Mouse (Mus musculus) bone marrow macrophage, adult 2 months (primary cell): ENCODE measurements at regions not wholly inside any gene's neighbourhood (a gene's known extent, or its start where the extent isn't known, plus 50 kb on each side); places are given as distances from the start of the nearest gene placed in this dataset.

ENCODE experiments used
- H3K27ac ChIP-seq: 2 replicates; pipeline ENCODE4 v1.5.1; 2012; ENCODE audit warnings: low read depth, low read length; ENCODE audit not compliant: insufficient read depth
- H3K4me1 ChIP-seq: 2 replicates; pipeline ENCODE4 v1.6.1; 2012; ENCODE audit warnings: low read length; ENCODE audit not compliant: control insufficient read depth, insufficient read depth
- H3K4me3 ChIP-seq: 2 replicates; pipeline ENCODE4 v1.5.1; 2012; ENCODE audit warnings: mild to moderate bottlenecking, low read length, moderate library complexity; ENCODE audit not compliant: insufficient read depth
- CTCF ChIP-seq: IDR thresholded peaks from 2 replicates; pipeline ENCODE4 v1.5.1; 2012; ENCODE audit warnings: low read depth, mild to moderate bottlenecking, low read length, moderate library complexity
- POLR2A ChIP-seq: IDR thresholded peaks from 2 replicates; pipeline ENCODE4 v1.6.1; 2012; ENCODE audit warnings: mild to moderate bottlenecking, low read depth, low read length, borderline replicate concordance

DNA sequence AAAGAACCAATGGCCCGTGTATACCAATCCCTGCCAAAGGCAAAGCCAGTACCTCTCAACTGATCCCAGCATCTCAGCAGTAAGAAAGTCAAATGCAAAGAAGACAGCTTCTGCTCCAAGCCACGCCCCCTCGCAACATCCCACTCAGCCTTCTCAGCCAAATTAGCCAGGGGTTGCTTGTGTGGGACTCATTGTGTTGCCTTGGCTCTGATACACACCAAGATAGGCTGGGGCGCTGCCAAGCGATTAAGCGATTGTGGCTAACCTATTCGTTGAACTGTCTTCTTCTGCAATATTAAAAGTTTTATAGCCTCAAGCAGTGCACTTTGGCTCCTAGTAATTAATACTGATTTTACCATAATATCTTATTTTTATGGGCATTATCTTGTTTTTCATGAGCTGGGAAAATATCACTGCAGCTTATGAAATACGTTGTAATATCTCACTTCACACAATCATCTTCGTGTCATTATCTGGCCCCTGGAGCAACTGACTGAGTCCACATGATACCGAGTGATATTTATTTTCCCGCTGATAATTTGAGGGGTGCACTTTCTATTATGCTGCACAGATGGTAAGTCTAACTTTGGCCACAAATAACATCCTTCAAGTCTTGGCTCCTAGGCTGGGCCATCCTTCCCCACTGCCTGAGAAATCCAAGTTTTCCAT, 129.3 kb downstream of the Gm4791 start:
- no peak overlapping the region for H3K4me3 ChIP-seq
- no peak overlapping the region for H3K27ac ChIP-seq
- no peak for TF ChIP-seq POLR2A
- no peaks in the 10 kb centered on the region for H3K4me1 ChIP-seq

- no peak overlapping the region for H3K27ac ChIP-seq
- TF ChIP-seq CTCF (no peak), POLR2A (no peak)
- H3K4me3 ChIP-seq: no peak overlapping the region
- no peaks in the 10 kb centered on the region for H3K4me1 ChIP-seq
Observed at GRCm38 (mm10) chr9:47129101-47129500, 130.6 kb downstream of the Gm4791 start.

DNA sequence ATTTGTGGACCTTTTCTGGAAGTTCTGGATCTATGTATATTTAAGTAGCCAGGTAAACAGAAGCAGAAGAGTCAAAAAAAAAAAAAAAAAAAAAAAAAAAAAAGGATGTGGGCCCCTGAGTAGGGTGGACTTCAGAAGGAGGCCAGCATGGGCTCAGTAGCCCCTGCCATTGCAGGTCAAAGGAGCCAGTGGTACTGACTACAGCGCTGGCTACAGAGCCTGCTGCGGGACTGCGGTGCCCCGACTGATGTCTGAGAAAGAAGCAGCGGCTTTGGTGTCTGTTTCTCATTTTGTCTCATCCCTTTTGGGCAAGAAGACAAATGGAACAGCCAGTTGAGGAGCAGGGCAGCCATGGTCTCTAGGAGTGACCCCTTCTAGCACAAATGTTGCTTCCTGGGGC, 134.9 kb downstream of the Gm4791 start:
- no peaks in the 10 kb centered on the region for H3K4me1 ChIP-seq
- no peak overlapping the region for H3K27ac ChIP-seq
- H3K4me3 ChIP-seq: no peak overlapping the region
- no peak for TF ChIP-seq CTCF

DNA sequence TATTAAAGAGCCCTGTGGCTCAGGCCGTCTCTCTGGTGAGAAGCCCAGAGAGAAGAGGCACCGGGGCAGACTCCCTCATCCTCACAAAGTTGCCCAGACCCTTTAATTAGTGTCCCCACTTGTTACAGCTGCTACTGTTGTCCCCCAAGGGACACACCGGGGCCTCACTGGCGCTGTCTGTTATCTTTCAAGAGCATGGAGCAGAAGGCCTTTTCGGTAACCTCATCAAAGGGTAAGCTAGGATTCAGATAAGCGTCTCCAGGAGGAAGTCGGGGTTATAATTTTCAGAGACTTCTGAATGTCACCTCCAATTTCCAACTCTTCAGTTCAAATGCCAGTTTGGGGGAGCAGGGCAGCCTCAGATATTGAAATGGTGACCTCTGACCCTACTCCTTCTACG, 135.3 kb downstream of the Gm4791 start:
- no peak for TF ChIP-seq CTCF
- TF ChIP-seq POLR2A: no peak
- no peak overlapping the region for H3K27ac ChIP-seq
- H3K4me1 ChIP-seq: no peaks in the 10 kb centered on the region
- no peak overlapping the region for H3K4me3 ChIP-seq

DNA sequence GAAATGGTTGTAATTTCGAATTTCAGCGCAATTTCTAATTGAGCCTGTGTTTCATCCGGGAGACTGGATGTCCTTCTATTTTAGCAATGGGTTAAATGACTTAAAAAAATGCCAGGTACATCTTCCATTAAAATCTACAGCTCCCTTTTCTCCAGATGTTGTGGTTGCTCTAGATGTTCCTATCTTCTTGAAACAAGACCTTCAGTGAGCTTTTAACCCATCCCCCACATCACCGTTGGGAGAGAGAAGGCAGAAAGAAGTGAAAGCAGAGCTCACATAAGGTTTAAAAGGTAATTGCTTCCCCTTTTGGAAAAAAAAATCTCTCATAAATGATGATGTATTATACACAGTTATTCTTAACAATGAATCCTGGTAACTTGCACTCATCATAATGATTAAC, 135.9 kb downstream of the Gm4791 start:
- no peak for TF ChIP-seq CTCF
- H3K27ac ChIP-seq: no peak overlapping the region
- no peaks in the 10 kb centered on the region for H3K4me1 ChIP-seq
- H3K4me3 ChIP-seq: no peak overlapping the region

DNA sequence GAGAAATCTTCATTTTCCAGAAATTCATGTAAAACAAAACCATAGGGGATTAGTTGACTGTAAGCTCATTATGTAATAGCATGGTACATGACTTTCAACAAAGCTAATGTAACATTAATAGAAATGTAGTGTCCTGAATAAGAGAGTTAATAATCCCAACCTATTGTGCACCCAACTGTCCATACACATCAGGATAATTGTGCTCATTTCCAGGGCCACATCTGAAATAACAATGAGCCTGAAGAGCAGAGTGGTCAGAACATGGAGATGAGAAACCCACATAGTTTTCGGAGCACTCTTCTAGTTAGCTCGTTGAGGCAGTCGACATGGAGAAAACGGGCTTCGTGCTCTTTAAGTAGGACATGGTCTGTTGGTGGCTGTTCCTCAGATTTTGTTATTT, 138.1 kb downstream of the Gm4791 start:
- no peaks in the 10 kb centered on the region for H3K4me1 ChIP-seq

GRCm38 (mm10) chr9:47153471-47153870, 154.9 kb downstream of the Gm4791 start:
- H3K4me1 ChIP-seq: no peaks in the 10 kb centered on the region
- TF ChIP-seq POLR2A (no peak), CTCF (no peak)
- H3K27ac ChIP-seq: no peak overlapping the region

More for the DNA sequence above, 138.1 kb downstream of the Gm4791 start:
- TF ChIP-seq CTCF (no peak), POLR2A (no peak)
- no peak overlapping the region for H3K27ac ChIP-seq
- no peak overlapping the region for H3K4me3 ChIP-seq

DNA sequence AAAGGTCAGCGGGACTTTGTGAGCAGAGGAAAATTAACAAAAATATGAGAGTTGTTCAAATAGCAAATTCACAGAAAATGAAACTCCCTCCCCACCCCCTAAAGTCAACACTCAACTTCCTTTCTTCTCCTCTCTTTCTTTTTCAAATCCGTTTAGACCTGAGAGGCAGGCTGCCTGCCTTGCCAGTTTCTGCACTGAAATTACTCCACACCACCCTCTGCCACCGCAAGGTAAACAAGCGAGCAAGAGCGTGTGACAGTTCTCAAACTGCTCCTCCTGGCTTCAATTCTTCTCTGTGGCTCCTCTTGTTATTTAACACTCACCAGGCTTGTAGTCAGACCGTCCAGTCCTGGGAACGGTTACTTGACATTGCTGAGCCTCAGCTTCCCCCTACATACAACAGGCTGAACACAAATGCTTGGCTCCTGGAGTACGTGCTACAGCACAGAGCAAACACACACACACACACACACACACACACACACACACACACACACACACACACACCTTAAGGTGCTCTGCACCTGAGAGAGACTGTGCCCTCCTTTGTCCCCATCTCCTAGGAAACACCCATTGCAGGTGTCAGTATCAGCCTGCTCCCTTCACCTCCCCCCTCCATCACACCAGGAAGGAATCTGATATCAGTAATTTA, 167.1 kb downstream of the Gm4791 start:
- TF ChIP-seq POLR2A: no peak
- TF ChIP-seq CTCF: no peak
- H3K4me1 ChIP-seq: no peaks in the 10 kb centered on the region
- no peak overlapping the region for H3K4me3 ChIP-seq
- H3K27ac ChIP-seq: no peak overlapping the region

More at GRCm38 (mm10) chr9:47153471-47153870, 154.9 kb downstream of the Gm4791 start:
- no peak overlapping the region for H3K4me3 ChIP-seq

DNA sequence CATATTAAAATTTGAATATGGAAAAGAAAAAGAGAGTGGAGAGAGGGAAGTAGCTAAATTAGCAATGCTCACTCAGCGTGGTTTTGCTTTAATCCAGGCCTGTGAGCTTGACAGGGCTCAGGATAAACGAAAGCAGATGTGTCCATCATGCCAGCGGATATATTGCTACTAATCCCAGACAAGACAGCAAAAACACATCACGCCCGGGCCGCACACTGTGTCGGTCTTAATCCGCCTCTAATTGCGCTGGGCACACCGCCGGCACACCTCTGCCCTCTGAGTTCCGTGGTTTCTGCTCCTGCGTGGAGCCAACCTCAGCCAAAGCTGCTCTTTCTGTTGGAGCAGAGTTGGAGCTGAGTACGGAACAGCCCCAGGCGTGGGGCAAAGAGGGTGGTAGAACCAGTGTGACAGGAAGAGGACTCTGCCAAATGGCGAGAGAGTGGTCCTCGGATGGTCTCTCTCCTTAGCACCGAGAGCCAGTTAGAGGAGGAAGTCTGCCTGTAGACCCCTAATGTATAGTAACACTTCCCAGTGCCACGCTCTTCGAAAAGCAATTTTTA, 169.2 kb downstream of the Gm4791 start:
- H3K4me1 ChIP-seq: no peaks in the 10 kb centered on the region
- TF ChIP-seq POLR2A: no peak
- no peak for TF ChIP-seq CTCF
- no peak overlapping the region for H3K4me3 ChIP-seq
- H3K27ac ChIP-seq: no peak overlapping the region

GRCm38 (mm10) chr9:47176044-47176443, 177.5 kb downstream of the Gm4791 start:
- Histone ChIP-seq H3K27ac (no peak overlapping the region), H3K4me1 (no peaks in the 10 kb centered on the region), H3K4me3 (no peak overlapping the region)
- TF ChIP-seq CTCF: no peak
- no peak for TF ChIP-seq POLR2A
